Mouse (Mus musculus) cerebellum, adult 2 months (tissue): ENCODE data around the gene Epha5.

Experiments
- CTCF ChIP-seq: fragments of 200-500 bp; IDR thresholded peaks from 2 replicates; pipeline ENCODE4 v1.5.1; 2011; ENCODE audit warnings: low read depth, mild to moderate bottlenecking, control low read depth, low read length, moderate library complexity, borderline replicate concordance; ENCODE audit not compliant: insufficient read depth
- POLR2A ChIP-seq: fragments of 200-500 bp; IDR thresholded peaks from 2 replicates; pipeline ENCODE4 v1.6.1; 2011; ENCODE audit warnings: low read length, control low read depth, borderline replicate concordance; ENCODE audit not compliant: insufficient read depth

GRCm38 (mm10) chr5:84335834-84336465 lies 81.2 kb downstream of the Epha5 start:
- no peak for TF ChIP-seq CTCF
- no peak for TF ChIP-seq POLR2A
